Mouse (Mus musculus) frontal cortex, postnatal 25 days (tissue): Measurements from ENCODE around the gene Ppm1m.

Experiments used
- DNase-seq, 2 experiments: peaks; one replicate each; pipeline ENCODE4 v3.0.0; 2022; ENCODE audit warnings: low spot score in 2 of 2

The Ppm1m gene

DNA sequence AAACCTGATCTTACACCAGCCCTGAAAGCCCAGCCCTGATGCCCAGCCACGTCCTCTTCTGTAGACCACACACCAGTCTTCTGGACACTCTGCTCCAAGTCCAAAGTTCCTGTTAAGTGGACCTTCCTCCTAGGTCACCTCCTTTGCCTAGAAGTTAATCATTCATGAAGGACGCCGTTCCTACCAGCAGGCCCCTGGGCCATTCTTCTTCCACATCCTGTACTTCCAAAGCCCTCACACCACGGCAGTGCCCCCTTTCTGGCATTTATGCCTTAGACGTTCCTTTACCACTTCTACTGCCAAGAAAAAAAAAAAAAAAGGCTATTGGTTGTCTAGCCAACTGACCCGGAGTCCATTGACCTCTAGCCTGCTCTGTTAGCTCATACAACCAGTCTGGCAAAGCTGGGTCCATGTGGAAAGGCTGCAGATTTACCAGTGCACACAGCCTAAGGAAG lies 41.5 kb downstream of the Ppm1m start, which contains the start of gene Glyctk:
TSS of gene Glyctk (minus strand) at position 102 of the 455 bp plus-strand sequence.
- no peak for DNase-seq

GRCm38 (mm10) chr9:106157623-106157925 lies 42.0 kb downstream of the Ppm1m start:
- no peak for DNase-seq

- no peak for DNase-seq
These were observed 42.5 kb downstream of the Ppm1m start for GRCm38 (mm10) chr9:106156921-106157622.

GRCm38 (mm10) chr9:106156419-106156818 lies 43.1 kb downstream of the Ppm1m start:
- no peak for DNase-seq

- no peak for DNase-seq
These were observed 45.4 kb downstream of the Ppm1m start for GRCm38 (mm10) chr9:106154106-106154505.

GRCm38 (mm10) chr9:106149399-106149754 lies 50.2 kb downstream of the Ppm1m start:
- DNase-seq = no peak

- no peak for DNase-seq
These were observed 50.8 kb downstream of the Ppm1m start for GRCm38 (mm10) chr9:106148541-106149398.

- no peak for DNase-seq
These were observed 51.6 kb downstream of the Ppm1m start for GRCm38 (mm10) chr9:106147851-106148431.

- DNase-seq = no peak
These were observed 52.3 kb downstream of the Ppm1m start for GRCm38 (mm10) chr9:106147281-106147680.

- DNase-seq = no peak
These were observed 54.0 kb downstream of the Ppm1m start for GRCm38 (mm10) chr9:106145582-106145981.
